Mouse (Mus musculus): Measurements from ENCODE around the gene Prickle3.

Gene Prickle3

GRCm38 (mm10) chrX:7657221-7657639 lies at the start of gene Prickle3:
Gene Prickle3, plus strand, starts transcription at chrX:7657260.
- no peak for DNase-seq (ENCODE audit: low spot score)

GRCm38 (mm10) chrX:7610035-7610434 lies 47.0 kb upstream of the Prickle3 start:
- no peak for DNase-seq (ENCODE audit: low spot score)

- peak; percentile 38 for DNase-seq (ENCODE audit: low spot score)
Observed at GRCm38 (mm10) chrX:7610536-7611258, 46.4 kb upstream of the Prickle3 start.

GRCm38 (mm10) chrX:7617889-7618551 lies 39.0 kb upstream of the Prickle3 start:
- no peak for DNase-seq (ENCODE audit: low spot score)

GRCm38 (mm10) chrX:7632560-7632959 lies 24.5 kb upstream of the Prickle3 start:
- DNase-seq (ENCODE audit: low spot score) = no peak

GRCm38 (mm10) chrX:7635101-7635500 lies 22.0 kb upstream of the Prickle3 start:
- DNase-seq (ENCODE audit: low spot score) = no peak

GRCm38 (mm10) chrX:7638401-7639091 lies 18.5 kb upstream of the Prickle3 start, which contains the start of gene Syp:
Gene Syp, plus strand, starts transcription at chrX:7638471.
- peak; percentile 85 for DNase-seq (ENCODE audit: low spot score)

GRCm38 (mm10) chrX:7639536-7640325 lies 17.3 kb upstream of the Prickle3 start:
- DNase-seq (ENCODE audit: low spot score) = no peak

GRCm38 (mm10) chrX:7640785-7641184 lies 16.3 kb upstream of the Prickle3 start:
- DNase-seq (ENCODE audit: low spot score) = peak; percentile 24

- DNase-seq (ENCODE audit: low spot score) = peak; percentile 83
Observed at GRCm38 (mm10) chrX:7645349-7645748, 11.7 kb upstream of the Prickle3 start.

- peak; percentile 87 for DNase-seq (ENCODE audit: low spot score)
Observed at GRCm38 (mm10) chrX:7648671-7649304, 8.3 kb upstream of the Prickle3 start.

GRCm38 (mm10) chrX:7658031-7658784 lies 1.1 kb downstream of the Prickle3 start:
- DNase-seq (ENCODE audit: low spot score) = peak; percentile 53

- no peak for DNase-seq (ENCODE audit: low spot score)
Observed at GRCm38 (mm10) chrX:7658785-7659589, 1.9 kb downstream of the Prickle3 start.

- no peak for DNase-seq (ENCODE audit: low spot score)
Observed at GRCm38 (mm10) chrX:7661086-7661485, 4.0 kb downstream of the Prickle3 start.

- no peak for DNase-seq (ENCODE audit: low spot score)
Observed at GRCm38 (mm10) chrX:7662936-7663335, 5.9 kb downstream of the Prickle3 start.

GRCm38 (mm10) chrX:7664791-7665190 lies 7.7 kb downstream of the Prickle3 start:
- DNase-seq (ENCODE audit: low spot score) = no peak

- no peak for DNase-seq (ENCODE audit: low spot score)
Observed at GRCm38 (mm10) chrX:7665739-7666502, 8.9 kb downstream of the Prickle3 start.

- peak; percentile 59 for DNase-seq (ENCODE audit: low spot score)
Observed at GRCm38 (mm10) chrX:7670390-7670881, 13.4 kb downstream of the Prickle3 start.
